Mouse (Mus musculus): ENCODE results near the gene Cntnap5a.

DNA sequence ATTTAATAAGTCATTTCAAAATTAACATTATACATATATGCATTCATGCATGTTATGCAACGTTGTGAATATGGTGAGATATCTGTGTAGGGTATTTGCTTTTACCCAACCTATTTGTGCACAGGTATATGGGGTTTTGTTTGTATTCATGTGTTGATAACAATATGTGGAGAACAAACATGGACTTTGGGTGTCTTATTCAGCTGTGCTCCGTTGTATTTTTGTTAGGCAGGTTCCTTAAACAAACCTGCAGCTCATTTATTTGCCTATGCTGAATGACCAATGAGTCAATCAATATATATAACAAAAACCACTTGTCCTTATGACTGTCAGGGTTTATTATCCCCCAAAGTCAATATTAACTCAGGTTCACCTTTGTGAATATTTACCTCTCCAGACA is 15.2 kb downstream of the Cntnap5a start:
- TF ChIP-seq CTCF (IDR thresholded peaks at IDR 0.05; ENCODE audit: control insufficient read depth, insufficient read depth, low read length) (no peak), POLR2A (IDR thresholded peaks at IDR 0.05; ENCODE audit: borderline replicate concordance, control insufficient read depth, low read depth, low read length) (no peak)

Data from bone marrow, adult 2 months (tissue).